Mouse (Mus musculus): Measurements from ENCODE around the gene Gfra1. TPM values are rescaled to one million over a fixed set of nuclear protein-coding genes. Genes with fewer than 3 reads are reported as not detected.

Gene Gfra1
- total RNA-seq, 2 experiments from 2014 or later, result 3.0 to 4.0 TPM

- peak; percentile 44 for DNase-seq
- Histone ChIP-seq H3K27ac (peak overlapping the region; percentile 56), H3K4me3 (peak overlapping the region; percentile 72)
- intact Hi-C loops (cut with DNase I), result no loop called here
- TF ChIP-seq CTCF (IDR thresholded peaks at IDR 0.05), result no peak
These were observed 631 bp downstream of the Gfra1 start for GRCm38 (mm10) chr19:58455061-58455495.

- Histone ChIP-seq H3K27ac (peak overlapping the region; percentile 56), H3K4me3 (peak overlapping the region; percentile 72)
- intact Hi-C loops (cut with DNase I), result loop anchor here (5.0 kb wide), 1 partner anchor 157 kb away; no protein-coding TSS in a partner anchor
- DNase-seq, result peak; percentile 66
- no peak for TF ChIP-seq CTCF (IDR thresholded peaks at IDR 0.05)
These were observed 1.2 kb downstream of the Gfra1 start for GRCm38 (mm10) chr19:58454261-58455060.

GRCm38 (mm10) chr19:58453581-58453980 is 2.1 kb downstream of the Gfra1 start:
- no peak for TF ChIP-seq CTCF (IDR thresholded peaks at IDR 0.05)
- DNase-seq, result peak; percentile 73
- Histone ChIP-seq H3K4me3 (peak overlapping the region; percentile 72), H3K27ac (peak overlapping the region; percentile 56)
- intact Hi-C loops (cut with DNase I), result loop anchor here (5.0 kb wide), 1 partner anchor 156 kb away; no protein-coding TSS in a partner anchor

GRCm38 (mm10) chr19:58452941-58453551 is 2.7 kb downstream of the Gfra1 start:
- H3K4me3 ChIP-seq, result peak overlapping the region; percentile 72

GRCm38 (mm10) chr19:58452178-58452819 is 3.4 kb downstream of the Gfra1 start:
- Histone ChIP-seq H3K27ac (0 out of 2 replicates have a peak overlapping the region, but pooled peaks have one; percentile 56), H3K4me3 (no peak overlapping the region)
- no peak for DNase-seq
- no peak for TF ChIP-seq CTCF (IDR thresholded peaks at IDR 0.05)
- intact Hi-C loops (cut with DNase I), result loop anchor here (5.0 kb wide), 1 partner anchor 155 kb away; no protein-coding TSS in a partner anchor

More at GRCm38 (mm10) chr19:58452941-58453551, 2.7 kb downstream of the Gfra1 start:
- peak overlapping the region; percentile 56 for H3K27ac ChIP-seq
- TF ChIP-seq CTCF (IDR thresholded peaks at IDR 0.05), result no peak
- DNase-seq, result peak; percentile 56
- intact Hi-C loops (cut with DNase I), result loop anchor here (5.0 kb wide), 1 partner anchor 156 kb away; no protein-coding TSS in a partner anchor

- Histone ChIP-seq H3K4me3 (no peak overlapping the region), H3K27ac (no peak overlapping the region)
- intact Hi-C loops (cut with DNase I), result loop anchor here (5.0 kb wide), 1 partner anchor 154 kb away; no protein-coding TSS in a partner anchor
- TF ChIP-seq CTCF (IDR thresholded peaks at IDR 0.05), result no peak
- DNase-seq, result no peak
These were observed 4.4 kb downstream of the Gfra1 start for GRCm38 (mm10) chr19:58451323-58451722.

GRCm38 (mm10) chr19:58450716-58451115 is 5.0 kb downstream of the Gfra1 start:
- TF ChIP-seq CTCF (IDR thresholded peaks at IDR 0.05), result no peak
- intact Hi-C loops (cut with DNase I), result loop anchor here (5.0 kb wide), 1 partner anchor 153 kb away; no protein-coding TSS in a partner anchor
- no peak overlapping the region for H3K4me3 ChIP-seq
- H3K27ac ChIP-seq, result no peak overlapping the region
- DNase-seq, result no peak

GRCm38 (mm10) chr19:58442785-58443732 is 12.7 kb downstream of the Gfra1 start:
- Histone ChIP-seq H3K27ac (no peak overlapping the region), H3K4me3 (no peak overlapping the region)
- no peak for TF ChIP-seq CTCF (IDR thresholded peaks at IDR 0.05)
- no peak for DNase-seq
- intact Hi-C loops (cut with DNase I), result no loop called here

- Histone ChIP-seq H3K4me3 (no peak overlapping the region), H3K27ac (no peak overlapping the region)
- no peak for TF ChIP-seq CTCF (IDR thresholded peaks at IDR 0.05)
- DNase-seq, result no peak
- intact Hi-C loops (cut with DNase I), result no loop called here
These were observed 13.9 kb downstream of the Gfra1 start for GRCm38 (mm10) chr19:58441785-58442184.

GRCm38 (mm10) chr19:58441246-58441645 is 14.5 kb downstream of the Gfra1 start:
- H3K27ac ChIP-seq, result no peak overlapping the region
- intact Hi-C loops (cut with DNase I), result no loop called here
- DNase-seq, result no peak
- no peak overlapping the region for H3K4me3 ChIP-seq
- no peak for TF ChIP-seq CTCF (IDR thresholded peaks at IDR 0.05)

GRCm38 (mm10) chr19:58438762-58439161 is 16.9 kb downstream of the Gfra1 start:
- intact Hi-C loops (cut with DNase I), result no loop called here
- no peak for DNase-seq
- no peak for TF ChIP-seq CTCF (IDR thresholded peaks at IDR 0.05)
- Histone ChIP-seq H3K4me3 (no peak overlapping the region), H3K27ac (no peak overlapping the region)

Measured in gastrocnemius, adult 2 months (tissue).